Comparison of ENCODE assay signal across 8 mouse cellular contexts in genomic region chr8:109360904-109361303, GRCm38 (mm10).
DNase-seq lines count a peak whose midpoint lies in the region; ATAC-seq lines count a peak whose summit lies in the region.

No protein-coding gene starts in this region.

- peaks cover 0 to 5% of the 10 kb centered on the region in 2 experiments; a peak in 1 of 4 replicates for H3K4me1 ChIP-seq in heart, embryonic 14.5 days (ENCODE audit: control insufficient read depth in 2 of 2, insufficient read depth in 2 of 2, low read length in 2 of 2)
- peaks cover 38% of the 10 kb centered on the region for H3K4me1 ChIP-seq in forebrain, embryonic 13.5 days

- 21% methylated on average over 16 of the region's 16 CpGs for WGBS in heart, embryonic 14.5 days
- 2% methylated on average over 16 of the region's 16 CpGs for WGBS in forebrain, embryonic 13.5 days

- intact Hi-C loops in left cerebral cortex, postnatal 4 days (cut with DNase I) = loop anchor here (5.0 kb wide), 1 partner anchor 114 kb away; no protein-coding TSS in a partner anchor

- H3K36me3 ChIP-seq in heart, embryonic 14.5 days (ENCODE audit: control insufficient read depth, insufficient read depth, low read length) = no peaks in the 10 kb centered on the region
- no peaks in the 10 kb centered on the region for H3K36me3 ChIP-seq in forebrain, embryonic 13.5 days (ENCODE audit: poor library complexity, severe bottlenecking)

- peak overlapping the region; percentile 29 to 36 for H3K4me3 ChIP-seq in heart, embryonic 14.5 days (ENCODE audit: control insufficient read depth in 1 of 2, insufficient read depth in 1 of 2, low read depth in 1 of 2, low read length in 2 of 2)
- peak overlapping the region; percentile 31 for H3K4me3 ChIP-seq in forebrain, embryonic 13.5 days

- no peak for ATAC-seq in heart, embryonic 14.5 days (ENCODE audit: insufficient number of reproducible peaks, insufficient read depth, low FRiP score, low read depth)
- ATAC-seq in forebrain, embryonic 13.5 days = peak; percentile 62; the same call in 1 of the 2 replicates
- ATAC-seq in activated CD4-positive, CD25-positive, alpha-beta regulatory T cell, adult 4 months = no peak

- H3K27ac ChIP-seq in heart, embryonic 14.5 days (replicated peaks in 1 of 2; ENCODE audit: control insufficient read depth in 1 of 2, insufficient read depth in 1 of 2, low read depth in 2 of 2, low read length in 2 of 2) = no peak overlapping the region
- peak overlapping the region; percentile 92 for H3K27ac ChIP-seq in forebrain, embryonic 13.5 days

- H3K27me3 ChIP-seq in heart, embryonic 14.5 days (ENCODE audit: control insufficient read depth, insufficient read depth, low read length) = no peaks in the 10 kb centered on the region
- H3K27me3 ChIP-seq in forebrain, embryonic 13.5 days = no peaks in the 10 kb centered on the region

- peak overlapping the region; percentile 68 for H3K4me2 ChIP-seq in heart, embryonic 14.5 days (ENCODE audit: low read length)
- H3K4me2 ChIP-seq in forebrain, embryonic 13.5 days = peak overlapping the region; percentile 65

- no peak for DNase-seq in heart, adult 8-10 months (ENCODE audit: low spot score)
- DNase-seq in R1 (ENCODE audit: low read depth, low spot score) = peak; percentile 64
- DNase-seq in left cerebral cortex, postnatal 4 days = peak; percentile 22
- peak; percentile 52 for DNase-seq in right cerebral cortex, postnatal 10 days (ENCODE audit: low spot score in 2 of 2)
- DNase-seq in thymus, postnatal 0 days (ENCODE audit: low spot score) = no peak

- H3K9ac ChIP-seq in heart, embryonic 14.5 days (ENCODE audit: low read length) = peak overlapping the region; percentile 45; the same call in 1 of the 2 replicates
- H3K9ac ChIP-seq in forebrain, embryonic 13.5 days = peak overlapping the region; percentile 59

- no peaks in the 10 kb centered on the region for H3K9me3 ChIP-seq in heart, embryonic 14.5 days (ENCODE audit: control insufficient read depth, low read length)
- no peaks in the 10 kb centered on the region for H3K9me3 ChIP-seq in forebrain, embryonic 13.5 days (replicated peaks)

Comparison
In these comparisons a context has a peak if more than half of its experiments do, and no peak if none do; other contexts are left out.
1. DNase-seq: peak in R1 (single experiment), left cerebral cortex, postnatal 4 days (single experiment) and right cerebral cortex, postnatal 10 days (2 of 2); none in heart, adult 8-10 months (single experiment) and thymus, postnatal 0 days (single experiment).